Mouse (Mus musculus) MEL (cell line): ENCODE results near the gene Dgka. TPM values are rescaled to one million over a fixed set of nuclear protein-coding genes. Genes with fewer than 3 reads are reported as not detected.

Source experiments
- DNase-seq: peaks from one replicate; pipeline ENCODE4 v3.0.0; 2011; ENCODE audit warnings: low read depth, low spot score
- H3K27ac ChIP-seq: 2 replicates; pipeline ENCODE4 v1.5.1; 2012; ENCODE audit warnings: low read depth, mild to moderate bottlenecking, control low read depth, low read length, moderate library complexity; ENCODE audit not compliant: control insufficient read depth
- H3K27me3 ChIP-seq, 2 experiments: fragments of 150-350 bp in 1 of 2; sonication (generic) in 1 of 2; 2 replicates each; pipeline ENCODE4 v1.6.1; 2012; ENCODE audit warnings: low read length in 2 of 2, mild to moderate bottlenecking in 2 of 2, improper control_type of control experiment in 1 of 2, moderate library complexity in 1 of 2; ENCODE audit not compliant: insufficient read depth in 2 of 2, control insufficient read depth in 1 of 2
- H3K36me3 ChIP-seq, 2 experiments: 2 replicates each; pipeline ENCODE4 v1.6.1; 2012 to 2014; ENCODE audit warnings: low read length in 2 of 2, improper control_type of control experiment in 1 of 2, inconsistent platforms in 1 of 2, mild to moderate bottlenecking in 1 of 2; ENCODE audit not compliant: insufficient read depth in 2 of 2, control insufficient read depth in 1 of 2
- H3K4me1 ChIP-seq, 2 experiments: fragments of 150-350 bp in 1 of 2; sonication (generic) in 1 of 2; 2 replicates each; pipeline ENCODE4 v1.6.1; 2012; ENCODE audit warnings: low read length in 2 of 2, improper control_type of control experiment in 1 of 2, mild to moderate bottlenecking in 1 of 2; ENCODE audit not compliant: insufficient read depth in 2 of 2, control insufficient read depth in 1 of 2
- H3K4me3 ChIP-seq, 2 experiments: fragments of 150-350 bp in 1 of 2; sonication (generic) in 1 of 2; 2 replicates each; pipeline ENCODE4 v1.5.1; 2012; ENCODE audit warnings: low read depth in 2 of 2, low read length in 2 of 2, mild to moderate bottlenecking in 2 of 2, moderate library complexity in 2 of 2, control low read depth in 1 of 2, improper control_type of control experiment in 1 of 2; ENCODE audit not compliant: control insufficient read depth in 1 of 2, insufficient read depth in 1 of 2
- H3K79me2 ChIP-seq: 2 replicates; pipeline ENCODE4 v1.6.1; 2012; ENCODE audit warnings: mild to moderate bottlenecking, low read length, moderate library complexity; ENCODE audit not compliant: control insufficient read depth, poor library complexity, insufficient read depth
- H3K9ac ChIP-seq: 2 replicates; pipeline ENCODE4 v1.6.1; 2012; ENCODE audit warnings: low read depth, mild to moderate bottlenecking, control low read depth, low read length, moderate library complexity; ENCODE audit not compliant: control insufficient read depth, poor library complexity, severe bottlenecking
- H3K9me3 ChIP-seq: fragments of 150-350 bp; sonication (generic); replicated peaks from 2 replicates; pipeline ENCODE4 v1.6.1; 2012; ENCODE audit warnings: mild to moderate bottlenecking, low read length, improper control_type of control experiment, moderate library complexity; ENCODE audit not compliant: insufficient read depth
- CHD2 ChIP-seq: IDR thresholded peaks from 2 replicates; pipeline ENCODE4 v1.6.1; 2011; ENCODE audit warnings: low read length, improper control_type of control experiment
- CTCF ChIP-seq, 3 experiments: IDR thresholded peaks in 2 of 3; conservative IDR thresholded peaks in 1 of 3; 2 replicates each; pipeline ENCODE4 v1.5.1; 2011 to 2012; ENCODE audit warnings: low read length in 3 of 3, low read depth in 2 of 3, mild to moderate bottlenecking in 2 of 3, improper control_type of control experiment in 1 of 3, inconsistent platforms in 1 of 3, mixed read lengths in 1 of 3, moderate library complexity in 1 of 3; ENCODE audit not compliant: control insufficient read depth in 1 of 3, insufficient read depth in 1 of 3, poor library complexity in 1 of 3, severe bottlenecking in 1 of 3
- ETS1 ChIP-seq: IDR thresholded peaks from 2 replicates; pipeline ENCODE4 v1.6.1; 2012; ENCODE audit warnings: low read depth, mild to moderate bottlenecking, inconsistent platforms, low read length, improper control_type of control experiment, moderate library complexity
- GABPA ChIP-seq: IDR thresholded peaks from 2 replicates; pipeline ENCODE4 v1.6.1; 2012; ENCODE audit warnings: low read depth, mild to moderate bottlenecking, inconsistent platforms, low read length, improper control_type of control experiment, moderate library complexity
- HCFC1 ChIP-seq: IDR thresholded peaks from 2 replicates; pipeline ENCODE4 v1.6.1; 2012; ENCODE audit warnings: low read depth, mild to moderate bottlenecking, inconsistent platforms, low read length, improper control_type of control experiment, moderate library complexity
- JUND ChIP-seq: IDR thresholded peaks from 2 replicates; pipeline ENCODE4 v1.6.1; 2011; ENCODE audit warnings: low read depth, mild to moderate bottlenecking, improper control_type of control experiment, low read length
- MAFK ChIP-seq: IDR thresholded peaks from 2 replicates; pipeline ENCODE4 v1.6.1; 2011; ENCODE audit warnings: low read depth, mild to moderate bottlenecking, low read length, improper control_type of control experiment, borderline replicate concordance
- MAZ ChIP-seq: IDR thresholded peaks from 2 replicates; pipeline ENCODE4 v1.6.1; 2012; ENCODE audit warnings: low read depth, mild to moderate bottlenecking, inconsistent platforms, low read length, improper control_type of control experiment
- MEF2A ChIP-seq: IDR thresholded peaks from 2 replicates; pipeline ENCODE4 v1.6.1; 2014; ENCODE audit warnings: low read depth, mild to moderate bottlenecking, inconsistent platforms, low read length, improper control_type of control experiment; ENCODE audit not compliant: poor library complexity, insufficient replicate concordance, severe bottlenecking; ENCODE audit errors: extremely low read depth
- MYC ChIP-seq: IDR thresholded peaks from 2 replicates; pipeline ENCODE4 v1.6.1; 2011; ENCODE audit warnings: low read depth, mild to moderate bottlenecking, low read length, improper control_type of control experiment, moderate library complexity
- NELFE ChIP-seq: IDR thresholded peaks from 2 replicates; pipeline ENCODE4 v1.6.1; 2011; ENCODE audit warnings: low read depth, low read length, improper control_type of control experiment
- NRF1 ChIP-seq: IDR thresholded peaks from 2 replicates; pipeline ENCODE4 v1.6.1; 2014; ENCODE audit warnings: low read depth, mild to moderate bottlenecking, inconsistent platforms, low read length, improper control_type of control experiment, moderate library complexity; ENCODE audit not compliant: poor library complexity, insufficient read depth, severe bottlenecking
- POLR2AphosphoS2 ChIP-seq: IDR thresholded peaks from 2 replicates; pipeline ENCODE4 v1.6.1; 2011; ENCODE audit warnings: low read length, improper control_type of control experiment
- RAD21 ChIP-seq: IDR thresholded peaks from 2 replicates; pipeline ENCODE4 v1.6.1; 2011; ENCODE audit warnings: mild to moderate bottlenecking, low read depth, low read length, improper control_type of control experiment
- RCOR1 ChIP-seq: IDR thresholded peaks from 2 replicates; pipeline ENCODE4 v1.6.1; 2012; ENCODE audit warnings: low read depth, mild to moderate bottlenecking, inconsistent platforms, low read length, improper control_type of control experiment
- SIN3A ChIP-seq: IDR thresholded peaks from 2 replicates; pipeline ENCODE4 v1.6.1; 2012; ENCODE audit warnings: low read length, improper control_type of control experiment, inconsistent platforms
- TAL1 ChIP-seq: IDR thresholded peaks from 2 replicates; pipeline ENCODE4 v1.6.1; 2012; ENCODE audit warnings: mild to moderate bottlenecking, inconsistent platforms, low read length, moderate library complexity, mixed read lengths
- TCF12 ChIP-seq: IDR thresholded peaks from 2 replicates; pipeline ENCODE4 v1.6.1; 2014; ENCODE audit warnings: low read depth, mild to moderate bottlenecking, inconsistent platforms, low read length, improper control_type of control experiment, moderate library complexity
- UBTF ChIP-seq: IDR thresholded peaks from 2 replicates; pipeline ENCODE4 v1.6.1; 2012; ENCODE audit warnings: low read depth, mild to moderate bottlenecking, inconsistent platforms, low read length, improper control_type of control experiment, moderate library complexity, borderline replicate concordance; ENCODE audit not compliant: insufficient read depth
- USF1 ChIP-seq: IDR thresholded peaks from 2 replicates; pipeline ENCODE4 v1.6.1; 2014; ENCODE audit warnings: low read depth, mild to moderate bottlenecking, inconsistent platforms, low read length, improper control_type of control experiment, moderate library complexity
- USF2 ChIP-seq, 2 experiments: IDR thresholded peaks; 2 replicates each; pipeline ENCODE4 v1.6.1; 2011 to 2012; ENCODE audit warnings: improper control_type of control experiment in 2 of 2, low read length in 2 of 2, borderline replicate concordance in 1 of 2, inconsistent platforms in 1 of 2, low read depth in 1 of 2, mild to moderate bottlenecking in 1 of 2; ENCODE audit not compliant: insufficient read depth in 1 of 2
- ZC3H11A ChIP-seq: IDR thresholded peaks from 2 replicates; pipeline ENCODE4 v1.6.1; 2012; ENCODE audit warnings: low read depth, mild to moderate bottlenecking, inconsistent platforms, low read length, improper control_type of control experiment
- ZMIZ1 ChIP-seq: IDR thresholded peaks from 2 replicates; pipeline ENCODE4 v1.6.1; 2012; ENCODE audit warnings: low read depth, mild to moderate bottlenecking, inconsistent platforms, low read length, improper control_type of control experiment, moderate library complexity
- ZNF384 ChIP-seq: IDR thresholded peaks from 2 replicates; pipeline ENCODE4 v1.6.1; 2012; ENCODE audit warnings: low read depth, mild to moderate bottlenecking, inconsistent platforms, low read length, improper control_type of control experiment
- polyA plus RNA-seq, 2 experiments: library from polyadenylated mRNA; stranded (reverse) in 1 of 2; unstranded in 1 of 2; fragments of >175 nt in 1 of 2; fragments of >200 nt in 1 of 2; gene quantifications; 2 replicates each; pipeline versions ENCODE4 v1.2.1 to v1.2.4; 2012; ENCODE audit warnings: low replicate concordance in 2 of 2, low read depth in 1 of 2; ENCODE audit not compliant: insufficient read length in 2 of 2, insufficient read depth in 1 of 2, missing spikeins in 1 of 2
- total RNA-seq: library from RNA; depleted of rRNA; stranded (reverse); fragments of 300-350 nt; gene quantifications from 2 replicates; pipeline ENCODE4 v1.2.3, GENCODE M21; 2012

The Dgka gene
- total and polyA plus RNA-seq, 3 experiments: 0.69 to 3.5 TPM; not detected in 1

DNA sequence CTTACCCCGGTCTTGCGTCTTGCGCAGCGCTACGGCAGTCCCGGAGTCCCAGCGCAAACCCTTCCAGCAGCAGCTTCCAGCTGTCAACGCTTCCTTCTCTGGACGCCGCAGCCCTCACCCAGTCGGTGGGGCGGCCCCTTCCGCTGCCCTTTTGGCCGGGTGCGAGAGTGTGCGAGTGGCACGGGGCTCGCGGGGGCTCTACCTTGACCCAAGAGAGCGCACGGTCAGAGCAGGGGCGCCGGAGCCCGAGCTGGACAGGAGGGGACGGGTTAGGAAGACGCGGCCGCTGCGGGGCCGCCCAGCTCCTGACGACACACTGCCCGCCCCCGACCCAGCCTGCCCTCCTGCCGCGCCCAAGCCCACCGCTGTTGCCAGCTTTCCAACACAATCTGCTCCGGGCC lies 864 bp downstream of the Dgka start:
- H3K4me1 ChIP-seq: peaks cover 0 to 21% of the 10 kb centered on the region in 2 experiments
- H3K27me3 ChIP-seq: no peaks in the 10 kb centered on the region
- H3K4me3 ChIP-seq: peak overlapping the region; percentile 73 to 81
- peaks cover 11% of the 10 kb centered on the region for H3K79me2 ChIP-seq
- no peak overlapping the region for H3K27ac ChIP-seq
- H3K9me3 ChIP-seq: no peaks in the 10 kb centered on the region
- no peak for TF ChIP-seq MYC
- no peak for TF ChIP-seq RCOR1
- no peak for TF ChIP-seq JUND
- TF ChIP-seq ZC3H11A: no peak
- no peak for TF ChIP-seq POLR2AphosphoS2
- TF ChIP-seq ETS1: no peak
- TF ChIP-seq NELFE: no peak
- 0 out of 2 replicates have a peak, but pooled peaks have one; percentile 15 for TF ChIP-seq SIN3A
- no peak for TF ChIP-seq MEF2A
- peak; percentile 39; the same call in 1 of the 2 replicates for TF ChIP-seq NRF1
- no peak for TF ChIP-seq USF1
- no peak for TF ChIP-seq RAD21
- no peak for TF ChIP-seq CTCF (IDR thresholded peaks at IDR 0.05 in 2 of 3, conservative IDR thresholded peaks at IDR 0.05 in 1 of 3; ENCODE audit: control insufficient read depth in 1 of 3, insufficient read depth in 1 of 3, low read depth in 2 of 3, low read length in 3 of 3, poor library complexity in 1 of 3, severe bottlenecking in 1 of 3)
- TF ChIP-seq USF2 (IDR thresholded peaks at IDR 0.05; ENCODE audit: borderline replicate concordance in 1 of 2, insufficient read depth in 1 of 2, low read depth in 1 of 2, low read length in 2 of 2): no peak
- TF ChIP-seq TAL1: no peak
- TF ChIP-seq UBTF: no peak
- TF ChIP-seq ZNF384: no peak
- TF ChIP-seq TCF12: no peak
- 0 out of 2 replicates have a peak, but pooled peaks have one; percentile 14 for TF ChIP-seq HCFC1
- TF ChIP-seq GABPA: no peak
- no peak for TF ChIP-seq ZMIZ1
- TF ChIP-seq MAFK: no peak
- no peak for TF ChIP-seq MAZ
- no peak for TF ChIP-seq CHD2
- DNase-seq: peak; percentile 69
- peaks cover 0 to 10% of the 10 kb centered on the region in 2 experiments; a peak in 2 of 4 replicates for H3K36me3 ChIP-seq
- H3K9ac ChIP-seq: peak overlapping the region; percentile 74
